Mouse (Mus musculus): Measurements from ENCODE around the gene Capn8.

Capn8 gene

GRCm38 (mm10) chr1:182564408-182565120 lies at the start of gene Capn8:
TSS of gene Capn8 (plus strand) at chr1:182565007.
- CTCF ChIA-PET = interaction anchor here (0.5 to 2.6 kb wide), 18 partner anchors 10 to 1077 kb away, joined by 3 to 10 read pairs (median 4); no protein-coding TSS in a partner anchor
- POLR2A ChIA-PET = interaction anchor here in 2 of 4 experiments (1.0 to 1.4 kb wide), 4 partner anchors 19 to 531 kb away, joined by 3 to 4 read pairs (median 4); partner anchors contain the start of gene Trp53bp2 (in 1 of the 2)

- ChIA-PET CTCF (interaction anchor here in 2 of 4 experiments (0.5 to 0.8 kb wide), 3 partner anchors 27 to 352 kb away, joined by 3 to 4 read pairs (median 3); partner anchors contain the start of gene Fbxo28 (in 1 of the 2)), POLR2A (interaction anchor here in 3 of 4 experiments (0.9 to 1.2 kb wide), 6 partner anchors 10 to 129 kb away, joined by 3 read pairs; no protein-coding TSS in a partner anchor)
Measured at GRCm38 (mm10) chr1:182516758-182517676, 47.8 kb upstream of the Capn8 start, which contains the start of gene Capn2. TSS of gene Capn2 (minus strand) at chr1:182517608.

GRCm38 (mm10) chr1:182517677-182518011 lies 47.2 kb upstream of the Capn8 start:
- POLR2A ChIA-PET = interaction anchor here in 3 of 4 experiments (0.6 to 1.1 kb wide), 5 partner anchors 9 to 436 kb away, joined by 3 read pairs; no protein-coding TSS in a partner anchor
- CTCF ChIA-PET = interaction anchor here in 1 of 4 experiments (0.7 to 0.8 kb wide), 2 partner anchors 11 to 176 kb away, joined by 3 read pairs; partner anchors contain the start of gene Fbxo28

GRCm38 (mm10) chr1:182518143-182518680 lies 46.6 kb upstream of the Capn8 start:
- CTCF ChIA-PET = interaction anchor here in 1 of 4 experiments (0.7 to 0.8 kb wide), 2 partner anchors 12 to 176 kb away, joined by 3 read pairs; partner anchors contain the start of gene Fbxo28
- POLR2A ChIA-PET = interaction anchor here in 2 of 4 experiments (0.6 to 1.0 kb wide), 2 partner anchors 13 to 437 kb away, joined by 3 read pairs; no protein-coding TSS in a partner anchor

GRCm38 (mm10) chr1:182518811-182519210 lies 46.0 kb upstream of the Capn8 start:
- ChIA-PET CTCF (no interaction called here), POLR2A (interaction anchor here in 1 of 4 experiments (0.5 to 1.7 kb wide), 2 partner anchors 9 to 102 kb away, joined by 7 to 8 read pairs; no protein-coding TSS in a partner anchor)

- POLR2A ChIA-PET = interaction anchor here in 2 of 4 experiments (0.5 to 1.7 kb wide), 3 partner anchors 8 to 619 kb away, joined by 3 to 8 read pairs (median 7); no protein-coding TSS in a partner anchor
Measured at GRCm38 (mm10) chr1:182519341-182519740, 45.5 kb upstream of the Capn8 start.

GRCm38 (mm10) chr1:182520091-182520937 lies 44.5 kb upstream of the Capn8 start:
- ChIA-PET POLR2A (interaction anchor here in 3 of 4 experiments (0.5 to 1.7 kb wide), 5 partner anchors 7 to 800 kb away, joined by 3 to 14 read pairs (median 3); no protein-coding TSS in a partner anchor), CTCF (interaction anchor here in 2 of 4 experiments (0.6 kb wide), 2 partner anchors 31 kb away, joined by 3 to 8 read pairs; no protein-coding TSS in a partner anchor)

More at GRCm38 (mm10) chr1:182519341-182519740, 45.5 kb upstream of the Capn8 start:
- CTCF ChIA-PET = interaction anchor here in 1 of 4 experiments (0.6 kb wide), 1 partner anchor 30 kb away, joined by 3 read pairs; no protein-coding TSS in a partner anchor

- CTCF ChIA-PET = interaction anchor here in 2 of 4 experiments (0.5 to 0.6 kb wide), 2 partner anchors 31 to 68 kb away, joined by 4 to 8 read pairs; no protein-coding TSS in a partner anchor
Measured at GRCm38 (mm10) chr1:182520938-182521500, 43.8 kb upstream of the Capn8 start.

GRCm38 (mm10) chr1:182522961-182523360 lies 41.8 kb upstream of the Capn8 start:
- ChIA-PET CTCF (interaction anchor here in 1 of 4 experiments (1.3 kb wide), 1 partner anchor 34 kb away, joined by 3 read pairs; no protein-coding TSS in a partner anchor), POLR2A (interaction anchor here in 2 of 4 experiments (0.6 to 1.1 kb wide), 2 partner anchors 30 to 1745 kb away, joined by 3 to 4 read pairs; no protein-coding TSS in a partner anchor)

More at GRCm38 (mm10) chr1:182520938-182521500, 43.8 kb upstream of the Capn8 start:
- POLR2A ChIA-PET = interaction anchor here in 2 of 4 experiments (0.5 to 0.6 kb wide), 3 partner anchors 337 to 800 kb away, joined by 3 to 14 read pairs (median 3); no protein-coding TSS in a partner anchor

GRCm38 (mm10) chr1:182523692-182524091 lies 41.1 kb upstream of the Capn8 start:
- ChIA-PET CTCF (interaction anchor here in 1 of 4 experiments (1.3 kb wide), 1 partner anchor 35 kb away, joined by 3 read pairs; no protein-coding TSS in a partner anchor), POLR2A (interaction anchor here in 2 of 4 experiments (0.6 to 0.7 kb wide), 2 partner anchors 35 to 1745 kb away, joined by 3 to 4 read pairs; no protein-coding TSS in a partner anchor)

GRCm38 (mm10) chr1:182525601-182526000 lies 39.2 kb upstream of the Capn8 start:
- POLR2A ChIA-PET = no interaction called here
- CTCF ChIA-PET = no interaction called here

GRCm38 (mm10) chr1:182527261-182527766 lies 37.5 kb upstream of the Capn8 start:
- CTCF ChIA-PET = interaction anchor here in 3 of 4 experiments (0.7 to 2.8 kb wide), 5 partner anchors 21 to 44 kb away, joined by 4 to 15 read pairs (median 4); partner anchors contain the start of gene Capn8 (in 1 of the 3)
- POLR2A ChIA-PET = interaction anchor here in 3 of 4 experiments (0.6 to 2.0 kb wide), 12 partner anchors 8 to 186 kb away, joined by 3 to 8 read pairs (median 3); partner anchors contain the start of genes Capn2 (in 2 of the 3), Fbxo28 (in 1 of the 3) and Trp53bp2 (in 1 of the 3)

GRCm38 (mm10) chr1:182527921-182528858 lies 36.6 kb upstream of the Capn8 start:
- POLR2A ChIA-PET = interaction anchor here in 2 of 4 experiments (0.7 to 2.0 kb wide), 10 partner anchors 9 to 187 kb away, joined by 3 to 8 read pairs (median 3); partner anchors contain the start of genes Fbxo28 (in 1 of the 2) and Trp53bp2 (in 1 of the 2)
- CTCF ChIA-PET = interaction anchor here in 3 of 4 experiments (0.6 to 2.8 kb wide), 7 partner anchors 15 to 45 kb away, joined by 3 to 15 read pairs (median 4); partner anchors contain the start of gene Capn8 (in 1 of the 3)

GRCm38 (mm10) chr1:182533583-182533982 lies 31.2 kb upstream of the Capn8 start:
- POLR2A ChIA-PET = no interaction called here
- CTCF ChIA-PET = interaction anchor here in 1 of 4 experiments (0.6 kb wide), 2 partner anchors 109 to 1175 kb away, joined by 3 read pairs; no protein-coding TSS in a partner anchor
